Mouse (Mus musculus): ENCODE measurements at regions not wholly inside any gene's neighbourhood (a gene's known extent, or its start where the extent isn't known, plus 50 kb on each side); places are given as distances from the start of the nearest gene placed in this dataset.

GRCm38 (mm10) chr2:75517096-75517495 lies 142.0 kb upstream of the Hnrnpa3 start:
- Histone ChIP-seq H3K79me2 (replicated peaks; ENCODE audit: control insufficient read depth, extremely low read depth, insufficient read depth, poor library complexity, severe bottlenecking) (no peaks in the 10 kb centered on the region), H3K36me3 (replicated peaks in 1 of 2; ENCODE audit: control insufficient read depth in 1 of 2, insufficient read depth in 1 of 2, low read length in 1 of 2) (no peaks in the 10 kb centered on the region), H3K27ac (ENCODE audit: insufficient read depth, low read depth) (no peak overlapping the region), H3K27me3 (replicated peaks) (no peaks in the 10 kb centered on the region), H3K9ac (ENCODE audit: insufficient read depth, low read depth) (no peak overlapping the region), H3K9me3 (replicated peaks; ENCODE audit: low read length) (no peaks in the 10 kb centered on the region), H3K4me2 (ENCODE audit: insufficient read depth, low read depth, poor library complexity, severe bottlenecking) (no peak overlapping the region), H3K4me1 (ENCODE audit: control insufficient read depth in 1 of 2, insufficient read depth in 2 of 2) (no peaks in the 10 kb centered on the region), H3K4me3 (replicated peaks in 1 of 3; ENCODE audit: low read depth in 2 of 3, low read length in 2 of 3, poor library complexity in 1 of 3) (no peak overlapping the region)
- in situ Hi-C loops (cut with MboI; ENCODE audit: low pct_ligation_motif_present, low pct_unique_long_range_greater_than_20kb, low sequenced_read_pairs) (no loop called here), dilution Hi-C loops (cut with MboI; ENCODE audit: extremely low pct_ligation_motif_present, extremely low pct_unique_long_range_greater_than_20kb, low sequenced_read_pairs) (no loop called here)
- DNase-seq (ENCODE audit: extremely low read depth): no peak
- no peak for TF ChIP-seq TCF12 (IDR thresholded peaks at IDR 0.05; ENCODE audit: low read depth, low read length)

- TF ChIP-seq GABPA (IDR thresholded peaks at IDR 0.05; ENCODE audit: insufficient replicate concordance, low read depth, low read length) (no peak), EP300 (IDR thresholded peaks at IDR 0.05; ENCODE audit: low read length) (no peak), USF1 (IDR thresholded peaks at IDR 0.05; ENCODE audit: low read depth, low read length) (no peak), MEF2A (IDR thresholded peaks at IDR 0.05; ENCODE audit: borderline replicate concordance, low read depth, low read length) (no peak), ZNF384 (IDR thresholded peaks at IDR 0.05; ENCODE audit: low read depth, low read length) (no peak), ZMIZ1 (IDR thresholded peaks at IDR 0.05; ENCODE audit: low read depth, low read length) (no peak), POLR2A (IDR thresholded peaks at IDR 0.05; ENCODE audit: low read depth, low read length) (no peak), MAX (IDR thresholded peaks at IDR 0.05; ENCODE audit: low read length) (no peak), JUND (conservative IDR thresholded peaks at IDR 0.05; ENCODE audit: low read depth, low read length) (no peak), JUN (IDR thresholded peaks at IDR 0.05; ENCODE audit: insufficient read depth, low read depth, low read length) (no peak), BHLHE40 (IDR thresholded peaks at IDR 0.05; ENCODE audit: low read depth, low read length) (no peak), MAFK (IDR thresholded peaks at IDR 0.05; ENCODE audit: insufficient replicate concordance, low read length) (no peak), POLR2AphosphoS2 (IDR thresholded peaks at IDR 0.05; ENCODE audit: low read depth, low read length) (no peak)
- Histone ChIP-seq H3K9ac (ENCODE audit: insufficient read depth, low read depth) (no peak overlapping the region), H3K9me3 (replicated peaks; ENCODE audit: low read length) (no peaks in the 10 kb centered on the region), H3K36me3 (replicated peaks in 1 of 2; ENCODE audit: control insufficient read depth in 1 of 2, insufficient read depth in 1 of 2, low read length in 1 of 2) (no peaks in the 10 kb centered on the region), H3K4me1 (ENCODE audit: control insufficient read depth in 1 of 2, insufficient read depth in 2 of 2) (no peaks in the 10 kb centered on the region), H3K4me2 (ENCODE audit: insufficient read depth, low read depth, poor library complexity, severe bottlenecking) (no peak overlapping the region), H3K27me3 (replicated peaks) (no peaks in the 10 kb centered on the region), H3K79me2 (replicated peaks; ENCODE audit: control insufficient read depth, extremely low read depth, insufficient read depth, poor library complexity, severe bottlenecking) (no peaks in the 10 kb centered on the region), H3K27ac (ENCODE audit: insufficient read depth, low read depth) (no peak overlapping the region), H3K4me3 (replicated peaks in 1 of 3; ENCODE audit: low read depth in 2 of 3, low read length in 2 of 3, poor library complexity in 1 of 3) (no peak overlapping the region)
- in situ Hi-C loops (cut with MboI; ENCODE audit: low pct_ligation_motif_present, low pct_unique_long_range_greater_than_20kb, low sequenced_read_pairs): no loop called here
- DNase-seq (ENCODE audit: extremely low read depth): no peak
- dilution Hi-C loops (cut with MboI; ENCODE audit: extremely low pct_ligation_motif_present, extremely low pct_unique_long_range_greater_than_20kb, low sequenced_read_pairs): no loop called here
Observed at GRCm38 (mm10) chr2:75518607-75519006, 140.5 kb upstream of the Hnrnpa3 start.

- H3K9me3 ChIP-seq (replicated peaks; ENCODE audit: low read length): peaks cover 2% of the 10 kb centered on the region
- no peak overlapping the region for H3K9ac ChIP-seq (ENCODE audit: insufficient read depth, low read depth)
- H3K27me3 ChIP-seq (replicated peaks): no peaks in the 10 kb centered on the region
- dilution Hi-C loops (cut with MboI; ENCODE audit: extremely low pct_ligation_motif_present, extremely low pct_unique_long_range_greater_than_20kb, low sequenced_read_pairs) (no loop called here), in situ Hi-C loops (cut with MboI; ENCODE audit: low pct_ligation_motif_present, low pct_unique_long_range_greater_than_20kb, low sequenced_read_pairs) (no loop called here)
- no peaks in the 10 kb centered on the region for H3K79me2 ChIP-seq (replicated peaks; ENCODE audit: control insufficient read depth, extremely low read depth, insufficient read depth, poor library complexity, severe bottlenecking)
- no peak overlapping the region for H3K27ac ChIP-seq (ENCODE audit: insufficient read depth, low read depth)
- H3K4me3 ChIP-seq (replicated peaks in 1 of 3; ENCODE audit: low read depth in 2 of 3, low read length in 2 of 3, poor library complexity in 1 of 3): no peak overlapping the region
- no peak overlapping the region for H3K4me2 ChIP-seq (ENCODE audit: insufficient read depth, low read depth, poor library complexity, severe bottlenecking)
- no peaks in the 10 kb centered on the region for H3K36me3 ChIP-seq (replicated peaks in 1 of 2; ENCODE audit: control insufficient read depth in 1 of 2, insufficient read depth in 1 of 2, low read length in 1 of 2)
- H3K4me1 ChIP-seq (ENCODE audit: control insufficient read depth in 1 of 2, insufficient read depth in 2 of 2): no peaks in the 10 kb centered on the region
- DNase-seq (ENCODE audit: extremely low read depth): no peak
- TF ChIP-seq GABPA (IDR thresholded peaks at IDR 0.05; ENCODE audit: insufficient replicate concordance, low read depth, low read length): no peak
- no peak for TF ChIP-seq POLR2A (IDR thresholded peaks at IDR 0.05; ENCODE audit: low read depth, low read length)
- TF ChIP-seq MYC (IDR thresholded peaks at IDR 0.05; ENCODE audit: low read depth, low read length): no peak
- TF ChIP-seq ZKSCAN1 (IDR thresholded peaks at IDR 0.05; ENCODE audit: borderline replicate concordance, low read depth, low read length): no peak
- no peak for TF ChIP-seq USF1 (IDR thresholded peaks at IDR 0.05; ENCODE audit: low read depth, low read length)
- TF ChIP-seq SMC3 (IDR thresholded peaks at IDR 0.05; ENCODE audit: low read depth, low read length): no peak
- no peak for TF ChIP-seq E2F4 (IDR thresholded peaks at IDR 0.05; ENCODE audit: insufficient replicate concordance, low read depth, low read length)
Observed at GRCm38 (mm10) chr2:75525562-75525961, 133.5 kb upstream of the Hnrnpa3 start.
